Mouse (Mus musculus) cerebellum, adult 2 months (tissue): ENCODE measurements around the gene Dlgap1. TPM values are rescaled to one million over a fixed set of nuclear protein-coding genes. Genes with fewer than 3 reads are reported as not detected.
A peak's percentile ranks its signal among the peaks of the same experiment; 100 is the strongest.

Source experiments
- DNase-seq, 2 experiments: peaks; one replicate each; pipeline ENCODE4 v3.0.0; 2021
- H3K27ac ChIP-seq: fragments of 200-500 bp; 2 replicates; pipeline ENCODE4 v1.5.1; 2012; ENCODE audit warnings: low read length, control low read depth, inconsistent platforms; ENCODE audit not compliant: insufficient read depth
- H3K27me3 ChIP-seq: fragments of 200-500 bp; 2 replicates; pipeline ENCODE4 v1.6.1; 2012; ENCODE audit warnings: inconsistent platforms, mild to moderate bottlenecking, low read length, moderate library complexity; ENCODE audit not compliant: control insufficient read depth, insufficient read depth
- H3K4me1 ChIP-seq: fragments of 200-500 bp; 2 replicates; pipeline ENCODE4 v1.6.1; 2011; ENCODE audit warnings: low read length; ENCODE audit not compliant: control insufficient read depth, insufficient read depth
- H3K4me3 ChIP-seq: fragments of 200-500 bp; replicated peaks from 2 replicates; pipeline ENCODE3; 2011; ENCODE audit warnings: mild to moderate bottlenecking, low read depth, low read length, control low read depth; ENCODE audit not compliant: insufficient read depth
- CTCF ChIP-seq: fragments of 200-500 bp; IDR thresholded peaks from 2 replicates; pipeline ENCODE4 v1.5.1; 2011; ENCODE audit warnings: low read depth, mild to moderate bottlenecking, control low read depth, low read length, moderate library complexity, borderline replicate concordance; ENCODE audit not compliant: insufficient read depth
- POLR2A ChIP-seq: fragments of 200-500 bp; IDR thresholded peaks from 2 replicates; pipeline ENCODE4 v1.6.1; 2011; ENCODE audit warnings: low read length, control low read depth, borderline replicate concordance; ENCODE audit not compliant: insufficient read depth
- WGBS: fragments of 180-500 bp; shearing (Covaris S2); methylation state at CpG from one replicate; pipeline ENCODE4 v1.1.7; 2018; 5-methylcytosine and 5-hydroxymethylcytosine counted together
- polyA plus RNA-seq: library from polyadenylated mRNA; depleted of rRNA; stranded (reverse); fragments of >200 nt; gene quantifications from 2 replicates; pipeline ENCODE4 v1.2.3, GENCODE M21; 2012

Gene Dlgap1
- polyA plus RNA-seq, 1 experiment = 172 TPM

GRCm38 (mm10) chr17:70690598-70690997 lies 721.7 kb downstream of the Dlgap1 start:
- Histone ChIP-seq H3K4me1 (no peaks in the 10 kb centered on the region), H3K27ac (no peak overlapping the region), H3K4me3 (no peak overlapping the region), H3K27me3 (no peaks in the 10 kb centered on the region)
- 76% methylated on average over 8 of the region's 8 CpGs for WGBS
- no peak for TF ChIP-seq CTCF
- no peak for TF ChIP-seq POLR2A
- no peak for DNase-seq

GRCm38 (mm10) chr17:70706976-70707818 lies 738.3 kb downstream of the Dlgap1 start:
- peaks cover 6% of the 10 kb centered on the region; the same call in 1 of the 2 replicates for H3K4me1 ChIP-seq
- WGBS = 18% methylated on average over 28 of the region's 28 CpGs
- no peak overlapping the region for H3K27ac ChIP-seq
- no peak overlapping the region for H3K4me3 ChIP-seq
- H3K27me3 ChIP-seq = no peaks in the 10 kb centered on the region
- DNase-seq = peak; percentile 75 to 79
- no peak for TF ChIP-seq POLR2A
- TF ChIP-seq CTCF = peak; percentile 80

- TF ChIP-seq CTCF = no peak
- TF ChIP-seq POLR2A = no peak
- WGBS = 51% methylated on average over 6 of the region's 6 CpGs
- no peak overlapping the region for H3K4me3 ChIP-seq
These were observed 738.9 kb downstream of the Dlgap1 start for GRCm38 (mm10) chr17:70707819-70708140.

GRCm38 (mm10) chr17:70709545-70709944 lies 740.7 kb downstream of the Dlgap1 start:
- no peak for TF ChIP-seq CTCF
- no peak for TF ChIP-seq POLR2A
- WGBS = 67% methylated on average over 5 of the region's 5 CpGs
- Histone ChIP-seq H3K4me3 (no peak overlapping the region), H3K27ac (no peak overlapping the region), H3K27me3 (no peaks in the 10 kb centered on the region), H3K4me1 (0 out of 2 replicates have a peak, but pooled peaks cover 6% of the 10 kb centered on the region)
- DNase-seq = no peak

More at GRCm38 (mm10) chr17:70707819-70708140, 738.9 kb downstream of the Dlgap1 start:
- Histone ChIP-seq H3K4me1 (peaks cover 6% of the 10 kb centered on the region; the same call in 1 of the 2 replicates), H3K27me3 (no peaks in the 10 kb centered on the region), H3K27ac (no peak overlapping the region)
- DNase-seq = no peak

GRCm38 (mm10) chr17:70713470-70713869 lies 744.6 kb downstream of the Dlgap1 start:
- TF ChIP-seq CTCF (no peak), POLR2A (no peak)
- no peak for DNase-seq
- H3K4me3 ChIP-seq = no peak overlapping the region
- H3K4me1 ChIP-seq = no peaks in the 10 kb centered on the region
- H3K27ac ChIP-seq = no peak overlapping the region
- WGBS = 75% methylated on average over 10 of the region's 10 CpGs
- H3K27me3 ChIP-seq = no peaks in the 10 kb centered on the region

GRCm38 (mm10) chr17:70719684-70720324 lies 750.9 kb downstream of the Dlgap1 start:
- H3K4me3 ChIP-seq = no peak overlapping the region
- DNase-seq = no peak
- H3K27ac ChIP-seq = no peak overlapping the region
- TF ChIP-seq CTCF (no peak), POLR2A (no peak)
- 72% methylated on average over 11 of the region's 11 CpGs for WGBS
- no peaks in the 10 kb centered on the region for H3K27me3 ChIP-seq
- no peaks in the 10 kb centered on the region for H3K4me1 ChIP-seq

- Histone ChIP-seq H3K4me3 (no peak overlapping the region), H3K27ac (no peak overlapping the region), H3K4me1 (no peaks in the 10 kb centered on the region), H3K27me3 (no peaks in the 10 kb centered on the region)
- no peak for DNase-seq
- 46% methylated on average over 8 of the region's 8 CpGs for WGBS
- TF ChIP-seq CTCF (no peak), POLR2A (no peak)
These were observed 751.9 kb downstream of the Dlgap1 start for GRCm38 (mm10) chr17:70720766-70721165.

- no peak overlapping the region for H3K4me3 ChIP-seq
- H3K4me1 ChIP-seq = no peaks in the 10 kb centered on the region
- H3K27me3 ChIP-seq = no peaks in the 10 kb centered on the region
- WGBS = 69% methylated on average over 3 of the region's 3 CpGs
- DNase-seq = no peak
- no peak overlapping the region for H3K27ac ChIP-seq
- TF ChIP-seq CTCF = no peak
These were observed 753.3 kb downstream of the Dlgap1 start for GRCm38 (mm10) chr17:70722146-70722545.
